Mouse (Mus musculus) spleen, adult 2 months (tissue): ENCODE results near the gene Fgf22.

Experiments used
- CTCF ChIP-seq: fragments of 200-500 bp; IDR thresholded peaks from 2 replicates; pipeline ENCODE4 v1.5.1; 2011; ENCODE audit warnings: mild to moderate bottlenecking, inconsistent platforms; ENCODE audit not compliant: insufficient read depth, insufficient read length, insufficient replicate concordance; ENCODE audit errors: extremely low read depth
- POLR2A ChIP-seq: fragments of 200-500 bp; IDR thresholded peaks from 2 replicates; pipeline ENCODE4 v1.6.1; 2011; ENCODE audit warnings: low read depth, low read length, inconsistent platforms

DNA sequence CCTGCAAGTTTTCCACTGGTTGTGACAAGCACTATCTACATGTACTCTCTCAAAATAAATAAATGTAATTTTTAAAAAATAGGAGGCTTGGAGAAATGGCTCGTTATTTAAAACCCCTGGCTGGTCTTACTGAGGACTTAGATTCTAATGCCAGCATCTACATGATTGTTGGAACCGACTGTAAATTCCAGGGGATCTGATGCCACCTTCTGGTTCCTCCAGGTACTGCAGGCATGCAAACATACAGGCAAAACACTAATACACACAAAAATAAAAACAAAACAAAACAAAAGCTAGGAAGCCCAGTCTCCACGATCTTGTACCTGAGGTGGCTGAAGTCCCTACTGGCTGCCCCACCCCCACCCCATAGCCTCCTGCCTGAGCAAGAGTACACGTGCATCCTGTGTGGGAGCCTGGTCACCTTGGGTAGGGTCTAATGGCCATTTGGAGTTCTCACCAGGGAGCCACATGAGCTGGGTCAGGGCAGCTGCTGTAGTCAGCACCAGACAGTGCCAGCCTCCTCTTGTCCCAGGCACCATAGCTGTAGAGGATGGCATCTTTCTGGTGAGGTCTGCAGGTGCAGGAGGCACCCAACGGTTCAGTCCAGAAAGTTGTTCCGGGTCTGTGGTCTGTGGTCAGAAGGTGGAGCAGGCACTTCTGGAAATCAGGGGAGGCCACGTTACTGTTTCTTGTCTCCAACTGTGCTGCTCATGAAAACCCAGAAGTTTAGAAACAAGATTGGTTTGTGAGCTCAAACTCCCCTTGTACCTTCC lies 33.7 kb downstream of the Fgf22 start:
- peak; percentile 57; the same call in 1 of the 2 replicates for TF ChIP-seq CTCF
- TF ChIP-seq POLR2A, result no peak
